Mouse (Mus musculus) lung, postnatal 4 days (tissue): ENCODE measurements around the gene Gm3238.
A peak's percentile ranks its signal among the peaks of the same experiment; 100 is the strongest.
"Not testable (repeated sequence)": the region's sequence is repeated elsewhere in the genome, so short reads cannot be mapped to it uniquely, and the experiment has no call there.

ENCODE experiments used
- DNase-seq, 2 experiments: peaks; one replicate each; pipeline ENCODE4 v3.0.0; 2021

Gm3238 gene

DNA sequence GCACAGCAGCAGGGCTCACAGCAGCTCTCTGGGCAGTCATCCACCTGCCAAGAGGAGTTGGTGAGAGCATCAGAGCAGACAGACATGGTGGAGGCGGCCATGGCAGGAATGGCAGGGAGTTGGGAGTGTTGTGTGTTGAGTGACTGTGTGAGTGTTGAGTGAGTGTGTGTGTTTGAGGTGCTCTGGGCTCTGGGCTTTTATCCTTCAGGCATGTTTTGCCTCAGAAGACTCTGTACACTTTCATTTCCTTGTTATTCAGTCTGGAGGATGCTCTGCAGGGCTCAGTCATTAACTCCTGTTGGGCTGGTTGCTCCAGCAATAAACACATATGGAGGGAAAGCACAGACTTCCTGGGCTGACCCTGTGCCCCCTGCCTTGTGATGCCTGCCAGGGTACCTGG lies at the start of gene Gm3238:
Gene Gm3238, minus strand, starts transcription at position 101 of the 400 bp plus-strand sequence.
- not testable (repeated sequence) for DNase-seq

DNA sequence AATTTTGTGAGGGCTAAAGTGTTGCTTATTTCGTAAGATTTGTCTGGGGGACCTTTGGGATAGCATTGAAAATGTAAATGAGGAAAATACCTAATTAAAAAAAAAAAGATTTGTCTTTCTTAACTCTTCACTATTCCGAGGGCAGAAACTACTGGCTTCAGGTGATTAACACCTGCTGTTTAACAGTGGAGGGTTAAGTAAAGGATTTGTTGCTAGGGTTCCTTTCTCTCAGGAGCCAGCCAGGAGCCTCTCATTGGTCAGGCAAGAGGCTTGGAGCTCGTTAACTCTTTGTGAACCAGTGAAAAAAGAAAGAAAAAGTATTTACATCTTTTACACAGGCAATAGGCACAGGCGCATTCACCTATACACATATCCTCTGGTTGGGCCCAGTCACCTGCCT lies 48.1 kb upstream of the Gm3238 start:
- no peak for DNase-seq

DNA sequence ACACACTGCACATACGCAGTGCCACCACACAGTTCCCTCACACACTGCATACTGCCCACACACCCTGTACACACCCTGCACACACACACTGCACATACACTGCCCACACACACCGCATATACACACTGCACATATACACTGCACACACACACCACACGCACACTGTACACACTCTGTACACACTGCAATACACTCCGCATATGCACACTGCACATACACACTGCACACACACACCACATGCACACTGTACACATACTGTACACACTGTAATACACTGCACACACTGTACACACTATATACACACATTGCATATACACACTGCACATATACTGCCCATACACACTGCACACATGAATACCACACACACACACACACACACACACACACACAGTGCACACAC lies 47.4 kb upstream of the Gm3238 start:
- DNase-seq, result no peak

DNA sequence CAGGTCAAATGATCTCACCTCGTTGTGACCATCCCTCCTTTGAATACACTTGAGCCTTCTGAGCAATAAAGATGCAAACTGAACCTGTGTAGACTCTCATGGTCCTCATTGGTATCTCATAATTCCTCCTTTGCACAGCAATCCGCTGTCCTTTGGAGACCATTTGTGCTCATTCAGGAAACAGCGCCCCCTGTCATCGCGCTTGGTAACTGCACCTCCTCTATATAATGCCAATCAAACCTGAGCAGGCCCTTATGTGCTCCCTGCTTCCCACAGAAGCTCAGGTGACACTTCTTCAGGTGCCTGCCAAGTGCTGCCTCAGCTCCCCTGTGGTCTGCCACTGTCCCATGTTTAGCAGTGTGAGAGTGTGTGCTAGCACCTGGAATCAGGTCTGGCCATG lies 44.4 kb upstream of the Gm3238 start:
- peak in 1 of 2 experiments; percentile 34 for DNase-seq

DNA sequence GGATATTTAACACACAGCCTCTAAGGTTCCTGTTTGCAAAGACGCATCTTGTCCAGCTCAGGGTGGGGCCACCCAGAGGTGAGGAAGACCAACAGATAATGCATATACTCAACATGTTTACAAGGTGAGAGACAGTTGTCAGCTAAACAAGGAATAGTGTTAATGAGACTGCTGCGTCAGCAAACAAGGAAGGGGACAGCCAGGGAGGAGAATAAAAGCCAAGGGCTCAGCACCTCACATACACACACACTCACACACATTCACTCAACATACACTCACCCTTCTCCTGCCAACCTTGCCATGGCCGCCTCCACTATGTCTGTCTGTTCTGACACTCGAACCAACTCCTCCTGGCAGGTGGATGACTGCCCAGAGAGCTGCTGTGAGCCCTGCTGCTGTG lies 43.3 kb upstream of the Gm3238 start, which contains the start of gene Gm2696:
Gene Gm2696, plus strand, starts transcription at position 301 of the 400 bp plus-strand sequence.
- DNase-seq, result no peak

DNA sequence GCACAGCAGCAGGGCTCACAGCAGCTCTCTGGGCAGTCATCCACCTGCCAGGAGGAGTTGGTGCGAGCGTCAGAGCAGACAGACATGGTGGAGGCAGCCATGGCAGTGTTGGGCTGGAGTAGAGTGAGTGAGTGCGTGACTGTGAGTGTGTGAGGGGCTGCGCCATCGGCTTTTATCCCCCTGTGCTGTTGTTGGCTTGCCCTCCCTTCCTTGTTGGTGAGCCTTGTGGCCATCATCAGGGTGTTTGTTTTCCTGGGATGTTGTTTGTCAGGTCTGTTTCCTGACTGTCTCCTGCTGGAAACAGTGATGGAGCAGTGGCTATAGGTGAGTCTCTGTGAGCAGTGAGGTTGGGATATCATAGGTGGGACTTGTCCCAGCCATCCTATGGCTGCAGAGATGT lies 40.6 kb upstream of the Gm3238 start, which contains the start of gene Gm9507:
Gene Gm9507, minus strand, starts transcription at position 101 of the 400 bp plus-strand sequence.
- no peak for DNase-seq

DNA sequence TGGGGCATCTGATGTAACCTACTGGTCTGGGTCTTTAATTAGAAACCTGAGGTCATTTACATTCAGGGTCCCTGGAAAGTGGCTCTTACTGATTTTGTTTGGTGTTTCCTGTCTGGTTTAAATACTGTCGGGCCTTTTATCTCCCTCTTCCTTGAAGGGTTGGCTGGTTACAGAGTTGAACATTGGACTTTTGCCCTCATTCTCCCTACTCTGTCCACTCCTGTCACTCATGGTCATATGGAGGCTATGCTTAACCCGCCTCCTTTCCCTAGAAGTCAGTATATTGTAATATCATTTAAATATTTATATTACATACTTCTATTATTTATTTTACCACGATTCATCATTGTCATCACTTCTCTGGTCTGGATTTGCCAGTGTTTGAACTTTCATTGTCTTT lies 33.0 kb upstream of the Gm3238 start:
- no peak for DNase-seq

DNA sequence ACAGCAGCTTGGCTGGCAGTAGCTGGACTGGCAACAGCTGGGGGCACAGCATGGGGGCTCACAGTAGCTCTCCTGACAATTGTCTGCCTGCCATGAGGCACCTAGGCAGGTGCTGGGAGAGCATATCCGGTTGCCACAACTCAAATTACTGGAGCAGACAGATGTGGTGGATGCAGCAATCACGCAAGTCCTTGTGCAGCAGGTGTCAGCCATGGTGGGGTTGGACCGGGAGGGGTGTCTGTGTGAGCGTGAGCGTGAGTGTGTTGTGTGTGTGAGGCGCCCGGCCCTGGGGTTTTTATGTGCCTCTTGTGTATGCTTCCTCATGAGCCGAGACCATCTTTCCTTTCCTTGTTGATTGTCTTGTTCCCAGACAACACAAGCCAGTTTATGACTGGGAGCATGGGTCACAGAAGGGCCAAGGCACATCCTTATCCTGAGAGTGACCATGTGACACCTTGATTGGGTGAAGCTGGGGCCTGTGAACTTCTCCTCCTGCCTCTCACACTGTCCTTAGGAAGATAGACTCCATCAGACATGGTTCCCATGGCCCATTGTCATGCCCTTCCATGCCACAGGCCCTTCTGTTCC lies 27.9 kb upstream of the Gm3238 start, which contains the start of gene Gm19668:
Gene Gm19668, minus strand, starts transcription at position 213 of the 588 bp plus-strand sequence.
- no peak for DNase-seq

DNA sequence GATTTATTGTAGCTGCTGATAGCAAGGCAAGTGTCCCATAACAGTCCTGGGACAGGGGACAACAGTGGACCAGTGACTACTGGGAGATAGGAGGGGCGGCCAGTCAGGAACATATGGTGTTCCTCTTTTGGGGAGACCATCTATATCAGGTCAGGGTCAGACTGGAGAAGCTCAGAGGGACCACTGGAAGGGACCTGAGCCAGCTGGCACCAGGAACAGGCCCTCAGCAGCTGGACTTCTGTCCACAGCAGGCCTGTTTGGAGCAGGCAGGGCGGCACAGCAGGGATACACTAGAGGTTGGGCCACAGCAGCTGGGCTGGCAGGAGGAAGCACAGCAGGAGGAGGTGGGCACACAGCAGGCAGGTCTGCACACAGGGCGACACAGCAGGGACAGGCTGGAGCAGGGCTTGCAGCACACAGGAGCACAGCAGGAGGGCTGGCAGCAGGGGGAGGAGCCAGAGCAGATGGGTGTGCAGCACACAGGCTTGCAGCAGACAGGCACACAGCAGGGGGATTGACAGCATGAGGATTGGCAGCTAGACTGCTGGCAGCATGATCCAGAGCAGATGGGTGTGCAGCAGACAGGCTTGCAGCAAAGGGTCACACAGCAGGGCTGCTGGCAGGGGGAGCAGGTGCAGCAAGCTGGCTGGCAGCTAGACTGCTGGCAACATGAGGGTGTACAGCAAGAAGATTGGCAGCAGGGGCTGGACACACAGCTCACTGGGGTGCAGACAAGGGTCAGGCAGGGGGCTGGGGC lies 27.2 kb upstream of the Gm3238 start:
- peak in 1 of 2 experiments; percentile 52 for DNase-seq

DNA sequence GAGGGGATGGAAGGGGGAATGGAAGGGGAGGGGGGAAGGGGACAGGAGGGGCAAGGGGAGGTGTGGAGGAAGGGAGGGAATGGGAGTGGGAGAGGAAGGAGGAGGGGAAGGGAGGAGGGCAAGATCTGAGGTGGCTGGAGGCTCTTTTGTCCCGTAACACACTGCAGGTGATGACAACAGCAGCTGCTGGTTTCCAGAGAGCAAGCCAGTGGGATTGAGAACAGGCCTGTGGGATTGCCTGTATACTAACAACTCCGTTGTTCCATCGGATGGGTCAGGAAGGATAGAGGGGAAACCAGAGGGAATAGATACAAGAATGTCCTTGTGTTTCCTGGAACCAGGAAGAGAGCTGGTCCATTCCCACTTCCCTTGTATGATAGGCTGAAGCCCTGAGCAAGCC lies 26.6 kb upstream of the Gm3238 start:
- DNase-seq, result no peak

DNA sequence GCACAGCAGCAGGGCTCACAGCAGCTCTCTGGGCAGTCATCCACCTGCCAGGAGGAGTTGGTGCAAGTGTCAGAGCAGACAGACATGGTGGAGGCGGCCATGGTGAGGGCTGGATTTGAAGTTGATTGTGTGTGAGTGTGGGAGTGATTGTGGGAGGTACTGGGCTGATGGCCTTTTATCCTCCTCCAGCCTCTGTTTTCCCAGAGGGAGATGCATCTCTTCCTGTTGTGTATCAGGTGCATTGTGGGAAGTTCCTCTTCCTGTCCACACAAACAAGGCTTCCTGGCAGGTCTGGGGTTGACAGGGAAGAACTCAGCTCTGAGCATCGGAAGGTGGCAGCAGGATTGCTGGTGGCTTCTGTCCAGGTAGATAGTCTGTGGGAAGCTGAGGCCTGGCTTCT lies 23.9 kb upstream of the Gm3238 start, which contains the start of gene Gm9639:
Gene Gm9639, minus strand, starts transcription at position 101 of the 400 bp plus-strand sequence.
- DNase-seq, result no peak

DNA sequence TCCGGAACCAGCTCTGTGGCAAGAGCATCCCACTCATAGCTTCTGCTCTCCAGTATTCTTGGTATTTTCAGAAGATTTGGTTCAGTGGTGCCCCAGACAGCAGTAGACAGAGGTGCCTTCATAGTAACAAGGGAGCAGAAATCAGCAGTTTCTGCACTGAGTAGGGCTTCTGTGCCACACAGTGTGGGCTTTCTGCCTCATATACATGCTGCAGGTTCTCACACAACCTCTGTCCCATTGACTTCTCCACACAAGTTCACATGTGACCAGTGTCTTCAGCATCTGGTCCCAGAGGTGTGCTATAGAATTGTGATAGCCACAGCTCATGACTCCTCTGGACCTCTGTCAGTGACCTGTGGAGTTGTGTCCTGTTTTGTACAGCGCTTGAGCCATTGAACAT lies 17.5 kb upstream of the Gm3238 start:
- no peak for DNase-seq

DNA sequence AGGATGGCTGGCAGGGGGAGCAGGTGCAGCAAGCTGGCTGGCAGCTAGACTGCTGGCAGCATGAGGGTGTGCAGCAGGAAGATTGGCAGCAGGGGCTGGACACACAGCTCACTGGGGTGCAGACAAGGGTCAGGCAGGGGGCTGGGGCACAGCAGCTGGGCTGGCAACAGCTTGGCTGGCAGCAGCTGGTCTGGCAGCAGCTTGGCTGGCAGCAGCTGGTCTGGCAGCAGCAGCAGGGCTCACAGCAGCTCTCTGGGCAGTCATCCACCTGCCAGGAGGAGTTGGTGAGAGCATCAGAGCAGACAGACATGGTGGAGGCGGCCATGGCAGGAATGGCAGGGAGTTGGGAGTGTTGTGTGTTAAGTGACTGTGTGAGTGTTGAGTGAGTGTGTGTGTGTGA lies 16.8 kb upstream of the Gm3238 start, which contains the start of gene Gm7137:
Gene Gm7137, minus strand, starts transcription at position 325 of the 400 bp plus-strand sequence.
- DNase-seq, result not testable (repeated sequence)

DNA sequence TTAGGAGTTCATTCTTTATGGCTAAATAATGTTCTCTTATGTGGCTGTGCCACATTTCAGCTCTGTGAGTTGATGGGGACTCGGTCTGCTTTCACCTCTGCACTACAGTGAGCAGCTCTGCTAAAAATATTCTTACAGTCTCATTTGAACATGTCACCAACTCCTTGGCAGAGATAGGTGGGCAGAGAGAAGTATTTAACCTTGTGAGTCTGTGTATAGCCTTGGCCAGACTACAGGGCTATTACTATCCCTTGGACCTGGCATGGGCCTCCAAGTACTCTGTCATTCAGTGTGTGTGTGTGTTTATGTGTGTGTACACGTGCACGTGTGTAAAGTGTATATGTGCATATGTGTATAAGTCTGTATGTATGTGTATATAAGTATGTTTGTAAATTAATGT lies 12.3 kb upstream of the Gm3238 start:
- not testable (repeated sequence) for DNase-seq

DNA sequence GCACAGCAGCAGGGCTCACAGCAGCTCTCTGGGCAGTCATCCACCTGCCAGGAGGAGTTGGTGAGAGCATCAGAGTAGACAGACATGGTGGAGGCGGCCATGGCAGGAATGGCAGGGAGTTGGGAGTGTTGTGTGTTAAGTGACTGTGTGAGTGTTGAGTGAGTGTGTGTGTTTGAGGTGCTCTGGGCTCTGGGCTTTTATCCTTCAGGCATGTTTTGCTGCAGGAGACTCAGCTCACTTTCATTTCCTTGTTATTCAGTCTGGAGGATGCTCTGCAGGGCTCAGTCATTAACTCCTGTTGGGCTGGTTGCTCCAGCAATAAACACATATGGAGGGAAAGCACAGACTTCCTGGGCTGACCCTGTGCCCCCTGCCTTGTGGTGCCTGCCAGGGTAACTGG lies 11.3 kb upstream of the Gm3238 start, which contains the start of gene Gm3250:
Gene Gm3250, minus strand, starts transcription at position 101 of the 400 bp plus-strand sequence.
- not testable (repeated sequence) for DNase-seq

DNA sequence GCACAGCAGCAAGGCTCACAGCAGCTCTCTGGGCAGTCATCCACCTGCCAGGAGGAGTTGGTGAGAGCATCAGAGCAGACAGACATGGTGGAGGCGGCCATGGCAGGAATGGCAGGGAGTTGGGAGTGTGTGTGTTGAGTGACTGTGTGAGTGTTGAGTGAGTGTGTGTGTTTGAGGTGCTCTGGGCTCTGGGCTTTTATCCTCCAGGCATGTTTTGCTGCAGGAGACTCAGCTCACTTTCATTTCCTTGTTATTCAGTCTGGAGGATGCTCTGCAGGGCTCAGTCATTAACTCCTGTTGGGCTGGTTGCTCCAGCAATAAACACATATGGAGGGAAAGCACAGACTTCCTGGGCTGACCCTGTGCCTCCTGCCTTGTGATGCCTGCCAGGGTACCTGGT lies 5.7 kb upstream of the Gm3238 start, which contains the start of gene Gm7138:
Gene Gm7138, minus strand, starts transcription at position 101 of the 400 bp plus-strand sequence.
- DNase-seq, result not testable (repeated sequence)

DNA sequence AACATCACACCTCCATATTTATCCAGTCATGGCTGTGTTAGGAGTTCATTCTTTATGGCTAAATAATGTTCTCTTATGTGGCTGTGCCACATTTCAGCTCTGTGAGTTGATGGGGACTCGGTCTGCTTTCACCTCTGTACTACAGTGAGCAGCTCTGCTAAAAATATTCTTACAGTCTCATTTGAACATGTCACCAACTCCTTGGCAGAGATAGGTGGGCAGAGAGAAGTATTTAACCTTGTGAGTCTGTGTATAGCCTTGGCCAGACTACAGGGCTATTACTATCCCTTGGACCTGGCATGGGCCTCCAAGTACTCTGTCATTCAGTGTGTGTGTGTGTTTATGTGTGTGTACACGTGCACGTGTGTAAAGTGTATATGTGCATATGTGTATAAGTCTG lies 1.0 kb upstream of the Gm3238 start:
- not testable (repeated sequence) for DNase-seq

DNA sequence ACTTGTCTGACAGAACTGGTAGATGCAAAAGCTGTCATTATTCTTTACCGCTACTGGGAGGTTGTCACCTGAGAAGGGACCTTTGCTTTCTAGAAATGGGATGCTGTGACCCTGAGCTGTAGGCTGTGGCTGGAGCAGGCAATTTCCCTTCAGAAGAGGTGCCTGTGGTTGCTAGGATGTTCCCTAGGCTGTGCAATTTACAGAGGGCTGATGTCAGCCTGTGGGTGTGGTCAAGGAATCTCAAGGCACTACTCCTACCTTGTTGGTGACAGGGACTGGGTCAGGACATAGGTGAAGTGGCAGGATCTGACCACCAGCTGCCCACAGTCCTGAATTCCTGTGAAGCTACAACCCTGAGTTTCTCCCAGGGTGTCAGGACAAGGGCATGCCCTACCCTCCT lies 1.4 kb downstream of the Gm3238 start:
- no peak for DNase-seq

DNA sequence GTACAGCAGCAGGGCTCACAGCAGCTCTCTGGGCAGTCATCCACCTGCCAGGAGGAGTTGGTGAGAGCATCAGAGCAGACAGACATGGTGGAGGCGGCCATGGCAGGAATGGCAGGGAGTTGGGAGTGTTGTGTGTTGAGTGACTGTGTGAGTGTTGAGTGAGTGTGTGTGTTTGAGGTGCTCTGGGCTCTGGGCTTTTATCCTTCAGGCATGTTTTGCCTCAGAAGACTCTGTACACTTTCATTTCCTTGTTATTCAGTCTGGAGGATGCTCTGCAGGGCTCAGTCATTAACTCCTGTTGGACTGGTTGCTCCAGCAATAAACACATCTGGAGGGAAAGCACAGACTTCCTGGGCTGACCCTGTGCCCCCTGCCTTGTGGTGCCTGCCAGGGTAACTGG lies 11.5 kb downstream of the Gm3238 start, which contains the start of gene Gm3233:
Gene Gm3233, minus strand, starts transcription at position 101 of the 400 bp plus-strand sequence.
- DNase-seq, result not testable (repeated sequence)

DNA sequence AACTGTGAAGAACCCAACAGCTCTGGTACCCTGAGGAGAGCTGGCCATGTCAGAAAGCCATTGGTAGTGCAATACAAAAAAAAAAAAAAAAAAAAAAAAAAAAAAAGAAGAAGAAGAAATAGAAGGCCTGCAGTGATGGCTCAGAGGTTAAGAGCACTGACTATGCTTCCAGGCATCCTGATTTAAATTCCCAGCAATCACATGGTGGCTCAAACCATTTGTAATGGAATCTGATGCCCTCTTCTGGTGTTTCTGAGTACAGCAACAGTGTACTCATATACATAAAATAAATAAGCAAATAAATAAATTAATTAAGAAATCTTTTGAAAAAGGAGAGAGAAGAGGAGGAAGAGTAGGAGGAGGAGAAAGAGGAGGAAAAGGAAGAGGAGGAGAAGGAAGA lies 17.7 kb downstream of the Gm3238 start:
- DNase-seq, result no peak

DNA sequence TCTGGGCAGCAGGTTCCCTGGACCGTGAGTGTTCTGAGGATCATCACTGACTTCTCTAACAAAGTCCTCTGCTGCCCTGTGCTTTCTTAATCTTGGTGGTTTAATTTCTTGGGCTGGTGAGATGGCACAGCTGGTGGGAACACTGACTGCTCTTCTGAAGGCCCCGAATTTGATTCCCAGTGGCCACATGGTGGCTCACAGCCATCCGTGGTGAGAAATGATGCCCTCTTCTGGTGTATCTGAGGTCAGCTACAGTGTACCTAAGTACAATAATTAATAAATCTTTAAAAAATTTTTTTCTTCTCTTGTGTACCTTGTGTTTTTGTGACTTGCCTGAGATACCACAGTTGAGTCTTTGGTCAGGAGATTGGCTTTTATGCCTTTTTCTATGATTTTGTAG lies 18.8 kb downstream of the Gm3238 start:
- DNase-seq, result not testable (repeated sequence)

DNA sequence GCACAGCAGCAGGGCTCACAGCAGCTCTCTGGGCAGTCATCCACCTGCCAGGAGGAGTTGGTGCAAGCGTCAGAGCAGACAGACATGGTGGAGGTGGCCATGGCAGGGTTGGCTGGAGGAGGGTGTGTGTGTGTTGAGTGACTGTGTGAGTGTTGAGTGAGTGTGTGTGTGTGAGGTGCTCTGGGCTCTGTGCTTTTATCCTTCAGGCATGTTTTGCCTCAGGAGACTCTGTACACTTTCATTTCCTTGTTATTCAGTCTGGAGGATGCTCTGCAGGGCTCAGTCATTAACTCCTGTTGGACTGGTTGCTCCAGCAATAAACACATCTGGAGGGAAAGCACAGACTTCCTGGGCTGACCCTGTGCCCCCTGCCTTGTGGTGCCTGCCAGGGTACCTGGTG lies 19.9 kb downstream of the Gm3238 start, which contains the start of gene Gm9736:
Gene Gm9736, minus strand, starts transcription at position 101 of the 400 bp plus-strand sequence.
- not testable (repeated sequence) for DNase-seq

DNA sequence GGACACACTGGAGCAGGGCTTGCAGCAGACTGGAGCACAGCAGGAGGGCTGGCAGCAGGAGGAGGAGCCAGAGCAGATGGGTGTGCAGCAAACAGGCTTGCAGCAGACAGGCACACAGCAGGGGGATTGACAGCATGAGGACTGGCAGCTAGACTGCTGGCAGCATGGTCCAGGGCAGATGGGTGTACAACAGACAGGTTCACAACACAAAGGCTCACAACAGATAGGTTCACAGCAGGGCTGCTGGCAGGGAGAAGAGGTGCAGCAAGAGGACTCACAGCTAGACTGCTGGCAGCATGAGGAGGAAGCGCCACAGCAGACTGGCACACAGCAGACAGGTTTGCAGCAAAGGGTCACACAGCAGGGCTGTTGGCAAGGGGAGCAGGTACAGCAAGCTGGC lies 20.4 kb downstream of the Gm3238 start:
- DNase-seq, result not testable (repeated sequence)
